Mouse (Mus musculus) myocyte (in vitro differentiated cells): ENCODE measurements around the gene Nfatc2. TPM values are rescaled to one million over a fixed set of nuclear protein-coding genes. Genes with fewer than 3 reads are reported as not detected.

Experiments used
- H3K27me3 ChIP-seq: one replicate; pipeline ENCODE4 v1.6.1; 2011; ENCODE audit not compliant: control insufficient read depth, insufficient read depth, insufficient read length
- H3K36me3 ChIP-seq: one replicate; pipeline ENCODE4 v1.6.1; 2011; ENCODE audit not compliant: control insufficient read depth, insufficient read depth
- H3K4me2 ChIP-seq: one replicate; pipeline ENCODE4 v1.6.1; 2011; ENCODE audit warnings: low read depth, control low read depth
- H3K4me3 ChIP-seq: one replicate; pipeline ENCODE4 v1.5.1; 2011; ENCODE audit warnings: mild to moderate bottlenecking, control low read depth, moderate library complexity
- H3K79me2 ChIP-seq: one replicate; pipeline ENCODE4 v1.6.1; 2011; ENCODE audit not compliant: control insufficient read depth, insufficient read depth
- H3ac ChIP-seq: one replicate; pipeline ENCODE4 v1.6.1; 2011; ENCODE audit not compliant: control insufficient read depth, insufficient read length
- CEBPB ChIP-seq: IDR thresholded peaks from 2 replicates; pipeline ENCODE4 v1.6.1; 2011; ENCODE audit warnings: mild to moderate bottlenecking, moderate library complexity; ENCODE audit not compliant: poor library complexity, insufficient read depth, severe bottlenecking
- E2F4 ChIP-seq: IDR thresholded peaks from one replicate; pipeline ENCODE4 v1.6.1; 2011; ENCODE audit warnings: mild to moderate bottlenecking, control low read depth, moderate library complexity; ENCODE audit not compliant: insufficient read depth
- MAX ChIP-seq: IDR thresholded peaks from one replicate; pipeline ENCODE4 v1.6.1; 2011; ENCODE audit warnings: low read depth, mild to moderate bottlenecking, control low read depth
- MYOD1 ChIP-seq, 3 experiments: IDR thresholded peaks; one replicate each; pipeline ENCODE4 v1.6.1; 2011; ENCODE audit warnings: control low read depth in 2 of 3, low read depth in 2 of 3, mild to moderate bottlenecking in 2 of 3, moderate library complexity in 1 of 3; ENCODE audit not compliant: insufficient read length in 2 of 3, control insufficient read depth in 1 of 3
- MYOG ChIP-seq, 3 experiments: IDR thresholded peaks; one replicate each; pipeline ENCODE4 v1.6.1; 2011; ENCODE audit warnings: control low read depth in 2 of 3, low read depth in 2 of 3, mild to moderate bottlenecking in 2 of 3; ENCODE audit not compliant: insufficient read length in 2 of 3, control insufficient read depth in 1 of 3, insufficient read depth in 1 of 3
- POLR2A ChIP-seq: IDR thresholded peaks from one replicate; pipeline ENCODE4 v1.6.1; 2011; ENCODE audit warnings: low read depth, mild to moderate bottlenecking, control low read depth, moderate library complexity; ENCODE audit not compliant: insufficient read length
- POLR2AphosphoS2 ChIP-seq: IDR thresholded peaks from one replicate; pipeline ENCODE4 v1.6.1; 2011; ENCODE audit warnings: low read depth, control low read depth; ENCODE audit not compliant: insufficient read length
- REST ChIP-seq: IDR thresholded peaks from one replicate; pipeline ENCODE4 v1.6.1; 2011; ENCODE audit warnings: mild to moderate bottlenecking, control low read depth, moderate library complexity; ENCODE audit not compliant: insufficient read depth, insufficient read length
- SRF ChIP-seq: IDR thresholded peaks from one replicate; pipeline ENCODE4 v1.6.1; 2011; ENCODE audit warnings: low read depth; ENCODE audit not compliant: control insufficient read depth, insufficient read length
- TCF12 ChIP-seq: IDR thresholded peaks from one replicate; pipeline ENCODE4 v1.6.1; 2011; ENCODE audit warnings: mild to moderate bottlenecking, control low read depth; ENCODE audit not compliant: poor library complexity, insufficient read depth, severe bottlenecking
- TCF3 ChIP-seq: IDR thresholded peaks from one replicate; pipeline ENCODE4 v1.6.1; 2011; ENCODE audit warnings: low read depth, control low read depth; ENCODE audit not compliant: insufficient read length
- USF1 ChIP-seq: IDR thresholded peaks from one replicate; pipeline ENCODE4 v1.6.1; 2011; ENCODE audit warnings: low read depth, mild to moderate bottlenecking, control low read depth, moderate library complexity
- polyA plus RNA-seq: library from polyadenylated mRNA; unstranded; fragments of >200 nt; fragmentation: generic; extraction: Trizol; gene quantifications from one replicate; pipeline ENCODE4 v1.2.1, GENCODE M21; 2012; ENCODE audit warnings: missing spikeins

The Nfatc2 gene
- polyA plus RNA-seq, 1 experiment, result 0.55 TPM

GRCm38 (mm10) chr2:168571241-168571640, 30.2 kb downstream of the Nfatc2 start:
- H3K36me3 ChIP-seq, result no peaks in the 10 kb centered on the region
- TF ChIP-seq MYOG (IDR thresholded peaks at IDR 0.05; ENCODE audit: control insufficient read depth in 1 of 3, insufficient read depth in 1 of 3, insufficient read length in 2 of 3, low read depth in 2 of 3), result no peak
- no peak for TF ChIP-seq POLR2AphosphoS2
- TF ChIP-seq POLR2A, result no peak
- no peak for TF ChIP-seq TCF12
- TF ChIP-seq SRF, result no peak
- no peak for TF ChIP-seq E2F4
- no peak for TF ChIP-seq REST
- TF ChIP-seq MAX, result no peak
- TF ChIP-seq MYOD1 (IDR thresholded peaks at IDR 0.05; ENCODE audit: control insufficient read depth in 1 of 3, insufficient read length in 2 of 3, low read depth in 2 of 3), result no peak
- no peak for TF ChIP-seq CEBPB
- no peak for TF ChIP-seq USF1
- no peak for TF ChIP-seq TCF3
- no peak overlapping the region for H3K4me3 ChIP-seq
- H3K4me2 ChIP-seq, result no peak overlapping the region
- H3K27me3 ChIP-seq, result no peaks in the 10 kb centered on the region
- H3ac ChIP-seq, result no peak overlapping the region
- H3K79me2 ChIP-seq, result no peaks in the 10 kb centered on the region

GRCm38 (mm10) chr2:168565538-168566253, 35.8 kb downstream of the Nfatc2 start:
- Histone ChIP-seq H3K4me3 (no peak overlapping the region), H3K27me3 (no peaks in the 10 kb centered on the region), H3K36me3 (no peaks in the 10 kb centered on the region), H3ac (no peak overlapping the region), H3K79me2 (no peaks in the 10 kb centered on the region), H3K4me2 (no peak overlapping the region)
- TF ChIP-seq MAX, result no peak
- TF ChIP-seq POLR2A, result no peak

GRCm38 (mm10) chr2:168563184-168563583, 38.3 kb downstream of the Nfatc2 start:
- H3K4me2 ChIP-seq, result no peak overlapping the region
- no peak overlapping the region for H3K4me3 ChIP-seq
- no peaks in the 10 kb centered on the region for H3K79me2 ChIP-seq
- H3K36me3 ChIP-seq, result no peaks in the 10 kb centered on the region
- TF ChIP-seq USF1, result no peak
- TF ChIP-seq MYOG (IDR thresholded peaks at IDR 0.05; ENCODE audit: control insufficient read depth in 1 of 3, insufficient read depth in 1 of 3, insufficient read length in 2 of 3, low read depth in 2 of 3), result no peak
- no peak for TF ChIP-seq POLR2A
- TF ChIP-seq E2F4, result no peak
- no peak for TF ChIP-seq TCF12
- no peak for TF ChIP-seq REST
- TF ChIP-seq SRF, result no peak
- no peak for TF ChIP-seq TCF3
- no peak for TF ChIP-seq MAX
- no peak for TF ChIP-seq POLR2AphosphoS2
- no peak for TF ChIP-seq MYOD1 (IDR thresholded peaks at IDR 0.05; ENCODE audit: control insufficient read depth in 1 of 3, insufficient read length in 2 of 3, low read depth in 2 of 3)
- TF ChIP-seq CEBPB, result no peak
- no peak overlapping the region for H3ac ChIP-seq
- no peaks in the 10 kb centered on the region for H3K27me3 ChIP-seq

GRCm38 (mm10) chr2:168557035-168557434, 44.4 kb downstream of the Nfatc2 start:
- H3K79me2 ChIP-seq, result no peaks in the 10 kb centered on the region
- TF ChIP-seq SRF (no peak), REST (no peak), MAX (no peak)
- H3K4me3 ChIP-seq, result no peak overlapping the region
- H3ac ChIP-seq, result no peak overlapping the region
- H3K36me3 ChIP-seq, result no peaks in the 10 kb centered on the region
- H3K4me2 ChIP-seq, result no peak overlapping the region
- H3K27me3 ChIP-seq, result no peaks in the 10 kb centered on the region

- Histone ChIP-seq H3K4me3 (no peak overlapping the region), H3K36me3 (no peaks in the 10 kb centered on the region)
Observed at GRCm38 (mm10) chr2:168555897-168556670, 45.4 kb downstream of the Nfatc2 start.

More at GRCm38 (mm10) chr2:168555897-168556670, 45.4 kb downstream of the Nfatc2 start:
- Histone ChIP-seq H3K27me3 (no peaks in the 10 kb centered on the region), H3K79me2 (no peaks in the 10 kb centered on the region), H3ac (no peak overlapping the region), H3K4me2 (no peak overlapping the region)
- TF ChIP-seq E2F4 (no peak), POLR2AphosphoS2 (no peak), USF1 (no peak), SRF (no peak), REST (no peak), CEBPB (no peak), POLR2A (no peak), MYOD1 (IDR thresholded peaks at IDR 0.05; ENCODE audit: control insufficient read depth in 1 of 3, insufficient read length in 2 of 3, low read depth in 2 of 3) (no peak), TCF3 (no peak), MYOG (IDR thresholded peaks at IDR 0.05; ENCODE audit: control insufficient read depth in 1 of 3, insufficient read depth in 1 of 3, insufficient read length in 2 of 3, low read depth in 2 of 3) (no peak), TCF12 (no peak), MAX (no peak)
